Mouse (Mus musculus): ENCODE measurements around the gene Gm11032.

DNA sequence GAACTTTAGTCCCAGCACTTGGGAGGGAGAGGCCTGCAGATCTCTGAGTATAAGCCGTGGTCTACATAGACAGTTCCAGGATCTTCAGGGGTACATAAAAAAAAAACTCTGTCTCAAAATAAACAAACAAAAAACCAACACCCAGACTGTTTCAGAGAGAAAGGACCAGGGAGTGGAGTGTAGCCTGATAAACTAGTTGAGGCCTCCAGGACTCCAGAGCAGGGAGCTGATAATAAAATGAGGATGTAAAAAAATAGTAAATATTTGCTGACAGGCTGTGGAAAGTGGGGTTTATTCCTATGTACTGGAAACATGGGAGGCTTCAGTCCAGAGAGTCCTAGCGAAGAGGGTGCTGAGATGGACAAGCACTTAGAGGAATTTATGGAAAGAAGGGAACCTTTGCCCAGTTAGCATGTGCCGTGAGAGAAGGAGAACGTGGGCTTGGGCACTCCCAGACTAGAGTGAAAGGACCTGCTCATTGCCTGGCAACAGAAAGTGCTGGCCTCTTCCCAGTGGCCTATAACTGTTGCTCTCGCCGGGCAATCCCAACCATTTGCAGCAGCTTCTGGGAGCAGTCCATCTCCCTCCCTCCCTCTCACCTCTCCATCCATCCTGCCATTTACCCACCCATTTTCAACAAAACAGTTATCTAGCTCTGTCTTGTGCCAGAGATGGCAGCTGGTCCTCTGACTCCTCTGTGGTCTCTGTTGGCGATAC is 40.6 kb downstream of the Gm11032 start:
- TF ChIP-seq CTCF (IDR thresholded peaks at IDR 0.05; ENCODE audit: low read depth): no peak
- TF ChIP-seq EP300 (optimal IDR thresholded peaks at IDR 0.05): no peak

Measured in stomach, postnatal 0 days (tissue).